Mouse (Mus musculus): ENCODE data around the gene Gmfg. TPM values are rescaled to one million over a fixed set of nuclear protein-coding genes. Genes with fewer than 3 reads are reported as not detected.

Gene Gmfg
- polyA plus RNA-seq, 1 experiment, result 354 TPM

- 3% methylated on average over 8 of the region's 8 CpGs for WGBS
These were observed 41.6 kb downstream of the Gmfg start for GRCm38 (mm10) chr7:28478854-28479253.

GRCm38 (mm10) chr7:28482854-28483253 is 45.6 kb downstream of the Gmfg start:
- Histone ChIP-seq H3K4me3 (replicated peaks; ENCODE audit: control insufficient read depth, low read depth, low read length) (no peak overlapping the region), H3K27ac (ENCODE audit: control insufficient read depth, insufficient read depth, low read depth, low read length, poor library complexity) (no peak overlapping the region), H3K4me1 (ENCODE audit: control insufficient read depth, insufficient read depth, low read length) (no peaks in the 10 kb centered on the region)
- no peak for TF ChIP-seq CTCF (IDR thresholded peaks at IDR 0.05; ENCODE audit: control insufficient read depth, insufficient read depth, low read length)
- TF ChIP-seq POLR2A (IDR thresholded peaks at IDR 0.05; ENCODE audit: borderline replicate concordance, control insufficient read depth, low read depth, low read length), result no peak
- WGBS, result 77% methylated on average over 11 of the region's 11 CpGs

More at GRCm38 (mm10) chr7:28478854-28479253, 41.6 kb downstream of the Gmfg start:
- no peak for TF ChIP-seq CTCF (IDR thresholded peaks at IDR 0.05; ENCODE audit: control insufficient read depth, insufficient read depth, low read length)
- no peak for TF ChIP-seq POLR2A (IDR thresholded peaks at IDR 0.05; ENCODE audit: borderline replicate concordance, control insufficient read depth, low read depth, low read length)
- Histone ChIP-seq H3K27ac (ENCODE audit: control insufficient read depth, insufficient read depth, low read depth, low read length, poor library complexity) (no peak overlapping the region), H3K4me1 (ENCODE audit: control insufficient read depth, insufficient read depth, low read length) (no peaks in the 10 kb centered on the region), H3K4me3 (replicated peaks; ENCODE audit: control insufficient read depth, low read depth, low read length) (no peak overlapping the region)

GRCm38 (mm10) chr7:28484192-28484591 is 46.9 kb downstream of the Gmfg start:
- H3K4me1 ChIP-seq (ENCODE audit: control insufficient read depth, insufficient read depth, low read length), result no peaks in the 10 kb centered on the region
- TF ChIP-seq POLR2A (IDR thresholded peaks at IDR 0.05; ENCODE audit: borderline replicate concordance, control insufficient read depth, low read depth, low read length) (no peak), CTCF (IDR thresholded peaks at IDR 0.05; ENCODE audit: control insufficient read depth, insufficient read depth, low read length) (no peak)
- WGBS, result 59% methylated on average over 4 of the region's 4 CpGs

GRCm38 (mm10) chr7:28488030-28488491 is 50.8 kb downstream of the Gmfg start:
- 12% methylated on average over 16 of the region's 16 CpGs for WGBS
- Histone ChIP-seq H3K4me1 (ENCODE audit: control insufficient read depth, insufficient read depth, low read length) (no peaks in the 10 kb centered on the region), H3K27ac (ENCODE audit: control insufficient read depth, insufficient read depth, low read depth, low read length, poor library complexity) (no peak overlapping the region), H3K4me3 (replicated peaks; ENCODE audit: control insufficient read depth, low read depth, low read length) (no peak overlapping the region)
- no peak for TF ChIP-seq POLR2A (IDR thresholded peaks at IDR 0.05; ENCODE audit: borderline replicate concordance, control insufficient read depth, low read depth, low read length)
- no peak for TF ChIP-seq CTCF (IDR thresholded peaks at IDR 0.05; ENCODE audit: control insufficient read depth, insufficient read depth, low read length)

More at GRCm38 (mm10) chr7:28484192-28484591, 46.9 kb downstream of the Gmfg start:
- no peak overlapping the region for H3K27ac ChIP-seq (ENCODE audit: control insufficient read depth, insufficient read depth, low read depth, low read length, poor library complexity)
- H3K4me3 ChIP-seq (replicated peaks; ENCODE audit: control insufficient read depth, low read depth, low read length), result no peak overlapping the region

- peak; percentile 68 for TF ChIP-seq CTCF (IDR thresholded peaks at IDR 0.05; ENCODE audit: control insufficient read depth, insufficient read depth, low read length)
- no peak for TF ChIP-seq POLR2A (IDR thresholded peaks at IDR 0.05; ENCODE audit: borderline replicate concordance, control insufficient read depth, low read depth, low read length)
- no peak overlapping the region for H3K4me3 ChIP-seq (replicated peaks; ENCODE audit: control insufficient read depth, low read depth, low read length)
- H3K27ac ChIP-seq (ENCODE audit: control insufficient read depth, insufficient read depth, low read depth, low read length, poor library complexity), result no peak overlapping the region
- 5% methylated on average over 10 of the region's 10 CpGs for WGBS
- H3K4me1 ChIP-seq (ENCODE audit: control insufficient read depth, insufficient read depth, low read length), result no peaks in the 10 kb centered on the region
These were observed 53.2 kb downstream of the Gmfg start for GRCm38 (mm10) chr7:28490410-28490809.

- 44% methylated on average over 14 of the region's 14 CpGs for WGBS
- no peak for TF ChIP-seq CTCF (IDR thresholded peaks at IDR 0.05; ENCODE audit: control insufficient read depth, insufficient read depth, low read length)
- no peak for TF ChIP-seq POLR2A (IDR thresholded peaks at IDR 0.05; ENCODE audit: borderline replicate concordance, control insufficient read depth, low read depth, low read length)
These were observed 53.7 kb downstream of the Gmfg start for GRCm38 (mm10) chr7:28490903-28491302.

GRCm38 (mm10) chr7:28492310-28492709 is 55.1 kb downstream of the Gmfg start:
- Histone ChIP-seq H3K27ac (ENCODE audit: control insufficient read depth, insufficient read depth, low read depth, low read length, poor library complexity) (no peak overlapping the region), H3K4me3 (replicated peaks; ENCODE audit: control insufficient read depth, low read depth, low read length) (no peak overlapping the region), H3K4me1 (ENCODE audit: control insufficient read depth, insufficient read depth, low read length) (no peaks in the 10 kb centered on the region)
- 84% methylated on average over 8 of the region's 8 CpGs for WGBS
- TF ChIP-seq CTCF (IDR thresholded peaks at IDR 0.05; ENCODE audit: control insufficient read depth, insufficient read depth, low read length) (no peak), POLR2A (IDR thresholded peaks at IDR 0.05; ENCODE audit: borderline replicate concordance, control insufficient read depth, low read depth, low read length) (no peak)

More at GRCm38 (mm10) chr7:28490903-28491302, 53.7 kb downstream of the Gmfg start:
- no peak overlapping the region for H3K27ac ChIP-seq (ENCODE audit: control insufficient read depth, insufficient read depth, low read depth, low read length, poor library complexity)
- H3K4me3 ChIP-seq (replicated peaks; ENCODE audit: control insufficient read depth, low read depth, low read length), result no peak overlapping the region
- H3K4me1 ChIP-seq (ENCODE audit: control insufficient read depth, insufficient read depth, low read length), result no peaks in the 10 kb centered on the region

- TF ChIP-seq CTCF (IDR thresholded peaks at IDR 0.05; ENCODE audit: control insufficient read depth, insufficient read depth, low read length), result no peak
- TF ChIP-seq POLR2A (IDR thresholded peaks at IDR 0.05; ENCODE audit: borderline replicate concordance, control insufficient read depth, low read depth, low read length), result no peak
- no peaks in the 10 kb centered on the region for H3K4me1 ChIP-seq (ENCODE audit: control insufficient read depth, insufficient read depth, low read length)
- WGBS, result 85% methylated on average over 11 of the region's 11 CpGs
- H3K27ac ChIP-seq (ENCODE audit: control insufficient read depth, insufficient read depth, low read depth, low read length, poor library complexity), result no peak overlapping the region
- no peak overlapping the region for H3K4me3 ChIP-seq (replicated peaks; ENCODE audit: control insufficient read depth, low read depth, low read length)
These were observed 58.2 kb downstream of the Gmfg start for GRCm38 (mm10) chr7:28495426-28495825.

Other genes starting within 250 kb of the Gmfg start
- gene Eid2, start 169.6 kb upstream of the Gmfg start, polyA plus RNA-seq (2011; ENCODE audit: insufficient read depth, insufficient read length, low replicate concordance, missing spikeins), result 0.70 and 3.3 TPM in 2 replicates
- gene Eid2b, start 159.7 kb upstream of the Gmfg start, polyA plus RNA-seq (2011; ENCODE audit: insufficient read depth, insufficient read length, low replicate concordance, missing spikeins), result 1.5 and 2.3 TPM in 2 replicates
- not detected in 2 replicates for gene Selenov, start 146.3 kb upstream of the Gmfg start, polyA plus RNA-seq (2011; ENCODE audit: insufficient read depth, insufficient read length, low replicate concordance, missing spikeins)
- not detected in 2 replicates for gene Dll3, start 135.2 kb upstream of the Gmfg start, polyA plus RNA-seq (2011; ENCODE audit: insufficient read depth, insufficient read length, low replicate concordance, missing spikeins)
- 44.6 and 44.8 TPM in 2 replicates for gene Timm50, start 125.4 kb upstream of the Gmfg start, polyA plus RNA-seq (2011; ENCODE audit: insufficient read depth, insufficient read length, low replicate concordance, missing spikeins)
- gene Supt5, start 98.7 kb upstream of the Gmfg start, polyA plus RNA-seq (2011; ENCODE audit: insufficient read depth, insufficient read length, low replicate concordance, missing spikeins), result 50.8 and 77.1 TPM in 2 replicates
- 838 and 1,358 TPM in 2 replicates for gene Rps16, start 86.8 kb upstream of the Gmfg start, polyA plus RNA-seq (2011; ENCODE audit: insufficient read depth, insufficient read length, low replicate concordance, missing spikeins)
- gene Plekhg2, start 64.8 kb upstream of the Gmfg start, polyA plus RNA-seq (2011; ENCODE audit: insufficient read depth, insufficient read length, low replicate concordance, missing spikeins), result 15.6 and 26.3 TPM in 2 replicates
- 25.5 and 53.7 TPM in 2 replicates for gene Zfp36, start 57.2 kb upstream of the Gmfg start, polyA plus RNA-seq (2011; ENCODE audit: insufficient read depth, insufficient read length, low replicate concordance, missing spikeins)
- 12.0 and 24.2 TPM in 2 replicates for gene Med29, start 44.7 kb upstream of the Gmfg start, polyA plus RNA-seq (2011; ENCODE audit: insufficient read depth, insufficient read length, low replicate concordance, missing spikeins)
- gene Paf1, start 44.5 kb upstream of the Gmfg start, polyA plus RNA-seq (2011; ENCODE audit: insufficient read depth, insufficient read length, low replicate concordance, missing spikeins), result 136 and 209 TPM in 2 replicates
- gene Lrfn1, start 14.5 kb downstream of the Gmfg start, polyA plus RNA-seq (2011; ENCODE audit: insufficient read depth, insufficient read length, low replicate concordance, missing spikeins), result 2.6 TPM in 1 of 2 replicates, not detected in the other
- not detected in 2 replicates for gene Ifnl2, start 73.0 kb downstream of the Gmfg start, polyA plus RNA-seq (2011; ENCODE audit: insufficient read depth, insufficient read length, low replicate concordance, missing spikeins)
- not detected in 2 replicates for gene Ifnl3, start 85.4 kb downstream of the Gmfg start, polyA plus RNA-seq (2011; ENCODE audit: insufficient read depth, insufficient read length, low replicate concordance, missing spikeins)
- not detected in 2 replicates for gene Sycn, start 103.4 kb downstream of the Gmfg start, polyA plus RNA-seq (2011; ENCODE audit: insufficient read depth, insufficient read length, low replicate concordance, missing spikeins)
- not detected in 2 replicates for gene Nccrp1, start 109.8 kb downstream of the Gmfg start, polyA plus RNA-seq (2011; ENCODE audit: insufficient read depth, insufficient read length, low replicate concordance, missing spikeins)
- gene Samd4b, start 160.7 kb downstream of the Gmfg start, polyA plus RNA-seq (2011; ENCODE audit: insufficient read depth, insufficient read length, low replicate concordance, missing spikeins), result 5.4 and 25.2 TPM in 2 replicates
- 6.1 and 13.6 TPM in 2 replicates for gene Pak4, start 160.7 kb downstream of the Gmfg start, polyA plus RNA-seq (2011; ENCODE audit: insufficient read depth, insufficient read length, low replicate concordance, missing spikeins)
- not detected in 2 replicates for gene Acp7, start 193.9 kb downstream of the Gmfg start, polyA plus RNA-seq (2011; ENCODE audit: insufficient read depth, insufficient read length, low replicate concordance, missing spikeins)

Measured in bone marrow, adult 2 months (tissue).